Mouse (Mus musculus): ENCODE results near the gene Cenpu. TPM values are rescaled to one million over a fixed set of nuclear protein-coding genes. Genes with fewer than 3 reads are reported as not detected.
A peak's percentile ranks its signal among the peaks of the same experiment; 100 is the strongest.

The Cenpu gene
- polyA plus RNA-seq (2016; fragmentation: Nextera tagmentation; extraction: Ambion mirVana) = 26.7 and 30.0 TPM in 2 replicates

GRCm38 (mm10) chr8:46551615-46552440 lies at the start of gene Cenpu:
Gene Cenpu, plus strand, starts transcription at chr8:46552028.
- Histone ChIP-seq H3K27me3 (ENCODE audit: insufficient read depth, poor library complexity, severe bottlenecking) (no peaks in the 10 kb centered on the region), H3K4me3 (peak within 1 kb of the TSS; percentile 68), H3K9me3 (no peaks in the 10 kb centered on the region), H3K36me3 (peaks cover 17% of the 10 kb centered on the region), H3K4me1 (replicated peaks) (peaks cover 18% of the 10 kb centered on the region), H3K27ac (peak within 1 kb of the TSS; percentile 84)
- WGBS = under 1% methylated on average over 50 of the region's 50 CpGs
- peak; percentile 100 for DNase-seq (ENCODE audit: low spot score)

- no peaks in the 10 kb centered on the region for H3K36me3 ChIP-seq
- peak overlapping the region; percentile 42 for H3K4me3 ChIP-seq
- no peak overlapping the region for H3K27ac ChIP-seq
- peak; percentile 29 for DNase-seq (ENCODE audit: low spot score)
- no peaks in the 10 kb centered on the region for H3K9me3 ChIP-seq
- peaks cover 27% of the 10 kb centered on the region for H3K4me1 ChIP-seq (replicated peaks)
- 20% methylated on average over 19 of the region's 19 CpGs for WGBS
- peaks cover 6% of the 10 kb centered on the region for H3K27me3 ChIP-seq (ENCODE audit: insufficient read depth, poor library complexity, severe bottlenecking)
Observed at GRCm38 (mm10) chr8:46502333-46503071, 49.3 kb upstream of the Cenpu start.

GRCm38 (mm10) chr8:46503072-46503695 lies 48.6 kb upstream of the Cenpu start:
- no peak for DNase-seq (ENCODE audit: low spot score)
- 78% methylated on average over 12 of the region's 12 CpGs for WGBS
- H3K9me3 ChIP-seq = no peaks in the 10 kb centered on the region
- H3K27me3 ChIP-seq (ENCODE audit: insufficient read depth, poor library complexity, severe bottlenecking) = peaks cover 6% of the 10 kb centered on the region
- H3K36me3 ChIP-seq = no peaks in the 10 kb centered on the region
- no peak overlapping the region for H3K27ac ChIP-seq
- peaks cover 27% of the 10 kb centered on the region for H3K4me1 ChIP-seq (replicated peaks)
- H3K4me3 ChIP-seq = peak overlapping the region; percentile 42

- Histone ChIP-seq H3K27ac (no peak overlapping the region), H3K27me3 (ENCODE audit: insufficient read depth, poor library complexity, severe bottlenecking) (peaks cover 6% of the 10 kb centered on the region), H3K4me3 (no peak overlapping the region), H3K9me3 (no peaks in the 10 kb centered on the region), H3K36me3 (no peaks in the 10 kb centered on the region), H3K4me1 (replicated peaks) (peaks cover 27% of the 10 kb centered on the region)
- no peak for DNase-seq (ENCODE audit: low spot score)
- 51% methylated on average over 3 of the region's 3 CpGs for WGBS
Observed at GRCm38 (mm10) chr8:46504196-46504595, 47.6 kb upstream of the Cenpu start.

GRCm38 (mm10) chr8:46508488-46509395 lies 43.1 kb upstream of the Cenpu start:
- H3K4me1 ChIP-seq (replicated peaks) = peaks cover 10% of the 10 kb centered on the region
- no peaks in the 10 kb centered on the region for H3K27me3 ChIP-seq (ENCODE audit: insufficient read depth, poor library complexity, severe bottlenecking)
- WGBS = 87% methylated on average over 14 of the region's 14 CpGs
- DNase-seq (ENCODE audit: low spot score) = no peak
- H3K4me3 ChIP-seq = no peak overlapping the region
- H3K27ac ChIP-seq = no peak overlapping the region
- no peaks in the 10 kb centered on the region for H3K9me3 ChIP-seq
- no peaks in the 10 kb centered on the region for H3K36me3 ChIP-seq

GRCm38 (mm10) chr8:46509474-46509873 lies 42.4 kb upstream of the Cenpu start:
- no peak for DNase-seq (ENCODE audit: low spot score)
- Histone ChIP-seq H3K4me3 (no peak overlapping the region), H3K27ac (no peak overlapping the region), H3K4me1 (replicated peaks) (peaks cover 5% of the 10 kb centered on the region; the same call in 1 of the 2 replicates), H3K27me3 (ENCODE audit: insufficient read depth, poor library complexity, severe bottlenecking) (no peaks in the 10 kb centered on the region), H3K36me3 (no peaks in the 10 kb centered on the region), H3K9me3 (no peaks in the 10 kb centered on the region)
- 87% methylated on average over 3 of the region's 3 CpGs for WGBS

GRCm38 (mm10) chr8:46511336-46511735 lies 40.5 kb upstream of the Cenpu start:
- Histone ChIP-seq H3K4me3 (no peak overlapping the region), H3K27ac (no peak overlapping the region), H3K36me3 (no peaks in the 10 kb centered on the region), H3K4me1 (replicated peaks) (0 out of 2 replicates have a peak, but pooled peaks cover 3% of the 10 kb centered on the region), H3K27me3 (ENCODE audit: insufficient read depth, poor library complexity, severe bottlenecking) (no peaks in the 10 kb centered on the region), H3K9me3 (no peaks in the 10 kb centered on the region)
- 82% methylated on average over 9 of the region's 9 CpGs for WGBS
- no peak for DNase-seq (ENCODE audit: low spot score)

- Histone ChIP-seq H3K36me3 (no peaks in the 10 kb centered on the region), H3K27ac (no peak overlapping the region), H3K9me3 (no peaks in the 10 kb centered on the region), H3K4me1 (replicated peaks) (0 out of 2 replicates have a peak, but pooled peaks cover 3% of the 10 kb centered on the region), H3K4me3 (no peak overlapping the region), H3K27me3 (ENCODE audit: insufficient read depth, poor library complexity, severe bottlenecking) (no peaks in the 10 kb centered on the region)
- 70% methylated on average over 8 of the region's 8 CpGs for WGBS
- DNase-seq (ENCODE audit: low spot score) = no peak
Observed at GRCm38 (mm10) chr8:46512538-46512937, 39.3 kb upstream of the Cenpu start.

- H3K4me1 ChIP-seq (replicated peaks) = 0 out of 2 replicates have a peak, but pooled peaks cover 3% of the 10 kb centered on the region
- no peaks in the 10 kb centered on the region for H3K9me3 ChIP-seq
- no peak overlapping the region for H3K4me3 ChIP-seq
- no peak for DNase-seq (ENCODE audit: low spot score)
- no peaks in the 10 kb centered on the region for H3K27me3 ChIP-seq (ENCODE audit: insufficient read depth, poor library complexity, severe bottlenecking)
- 89% methylated on average over 1 of the region's 1 CpGs for whole genome bisulfite sequencing
- H3K36me3 ChIP-seq = no peaks in the 10 kb centered on the region
- H3K27ac ChIP-seq = no peak overlapping the region
Observed at GRCm38 (mm10) chr8:46514027-46514426, 37.8 kb upstream of the Cenpu start.

GRCm38 (mm10) chr8:46520667-46521066 lies 31.2 kb upstream of the Cenpu start:
- 89% methylated on average over 6 of the region's 6 CpGs for WGBS
- Histone ChIP-seq H3K27ac (no peak overlapping the region), H3K36me3 (no peaks in the 10 kb centered on the region), H3K4me1 (replicated peaks) (0 out of 2 replicates have a peak, but pooled peaks cover 2% of the 10 kb centered on the region), H3K4me3 (no peak overlapping the region), H3K27me3 (ENCODE audit: insufficient read depth, poor library complexity, severe bottlenecking) (no peaks in the 10 kb centered on the region), H3K9me3 (no peaks in the 10 kb centered on the region)
- DNase-seq (ENCODE audit: low spot score) = no peak

GRCm38 (mm10) chr8:46526098-46526497 lies 25.7 kb upstream of the Cenpu start:
- 88% methylated on average over 8 of the region's 8 CpGs for WGBS
- Histone ChIP-seq H3K4me3 (no peak overlapping the region), H3K27me3 (ENCODE audit: insufficient read depth, poor library complexity, severe bottlenecking) (no peaks in the 10 kb centered on the region), H3K36me3 (no peaks in the 10 kb centered on the region), H3K27ac (no peak overlapping the region), H3K4me1 (replicated peaks) (peaks cover 10% of the 10 kb centered on the region), H3K9me3 (no peaks in the 10 kb centered on the region)
- DNase-seq (ENCODE audit: low spot score) = no peak

GRCm38 (mm10) chr8:46526821-46527220 lies 25.0 kb upstream of the Cenpu start:
- Histone ChIP-seq H3K27ac (no peak overlapping the region), H3K36me3 (no peaks in the 10 kb centered on the region), H3K9me3 (no peaks in the 10 kb centered on the region), H3K27me3 (ENCODE audit: insufficient read depth, poor library complexity, severe bottlenecking) (no peaks in the 10 kb centered on the region), H3K4me1 (replicated peaks) (peaks cover 10% of the 10 kb centered on the region), H3K4me3 (no peak overlapping the region)
- DNase-seq (ENCODE audit: low spot score) = no peak
- WGBS = 91% methylated on average over 10 of the region's 10 CpGs

Measured in hindbrain, embryonic 10.5 days (tissue).